Mouse (Mus musculus) thymus, adult 2 months (tissue): ENCODE results near the gene Egfem1.

Source experiments
- CTCF ChIP-seq: fragments of 200-500 bp; IDR thresholded peaks from 2 replicates; pipeline ENCODE4 v1.5.1; 2012; ENCODE audit warnings: mild to moderate bottlenecking, control low read depth, low read length, moderate library complexity, borderline replicate concordance; ENCODE audit not compliant: control insufficient read depth, poor library complexity, insufficient read depth; ENCODE audit errors: extremely low read depth
- POLR2A ChIP-seq: fragments of 200-500 bp; IDR thresholded peaks from 2 replicates; pipeline ENCODE4 v1.6.1; 2012; ENCODE audit warnings: mild to moderate bottlenecking, low read length, control low read depth, moderate library complexity; ENCODE audit not compliant: control insufficient read depth, poor library complexity, insufficient read depth; ENCODE audit errors: extremely low read depth

DNA sequence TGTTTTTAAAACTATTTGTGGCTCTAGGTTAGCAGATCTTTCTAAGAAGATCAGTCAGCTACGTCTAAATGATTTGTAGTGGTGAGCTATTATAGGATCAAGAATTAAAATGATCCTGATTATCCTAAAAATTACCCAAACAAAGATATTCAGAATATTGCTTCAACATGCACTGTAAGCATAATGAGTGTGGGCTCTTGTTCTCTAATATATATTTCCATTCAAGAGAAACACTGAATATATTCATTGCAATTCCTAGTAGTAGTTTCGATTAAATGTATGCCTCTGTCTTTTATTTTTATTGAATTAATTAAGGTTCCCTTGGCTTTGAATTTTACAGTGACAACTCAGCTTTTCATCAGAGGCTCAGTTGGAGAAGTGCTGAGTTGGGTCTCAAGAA lies 527.4 kb downstream of the Egfem1 start:
- TF ChIP-seq CTCF, result no peak
- no peak for TF ChIP-seq POLR2A
